In the genomic region with DNA sequence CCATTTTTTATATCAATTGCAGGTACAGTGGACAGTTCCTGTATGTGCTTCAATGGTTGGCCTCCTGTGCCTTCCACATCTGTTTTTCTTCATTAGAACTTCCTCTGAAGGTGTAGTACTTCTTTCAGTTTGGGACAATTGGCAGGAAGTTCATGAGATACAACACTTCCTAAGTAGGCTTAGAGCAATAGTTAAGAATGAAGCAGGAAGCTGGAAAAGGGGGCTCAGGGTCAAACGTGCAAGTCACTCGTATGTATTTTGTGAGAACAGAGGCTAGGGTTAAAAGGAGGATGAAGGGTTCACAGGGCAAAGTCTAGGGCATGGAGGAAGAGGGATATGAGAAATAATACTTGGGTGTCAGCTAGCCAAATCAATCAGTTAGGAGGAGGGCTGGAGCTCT, we compare ENCODE assay signal across 17 mouse cellular contexts.
"Had no signal": no experiment of that assay in that cellular context is flagged by ENCODE, and none has a peak within 500 bp of the region (broad histone marks: within the 10 kb centered on the region; RNA-seq: fewer than 3 reads in every experiment).

No protein-coding gene starts in this region.

- H3K4me1 ChIP-seq: limb, embryonic 13.5 days; midbrain, embryonic 10.5 days; neural tube, embryonic 15.5 days had no signal

- H3K9ac ChIP-seq: limb, embryonic 13.5 days; liver, embryonic 14.5 days; lung, embryonic 14.5 days; neural tube, embryonic 15.5 days had no signal

- DNase-seq: kidney, postnatal 4 days; left cerebral cortex, postnatal 4 days; lung, embryonic 14.5 days; lung, postnatal 10 days; lung, postnatal 4 days; midbrain, embryonic 14.5 days; right cerebral cortex, adult 18-20 months; right cerebral cortex, postnatal 25 days; thymus, adult 18-20 months; thymus, postnatal 14 days had no signal

- H3K27ac ChIP-seq: kidney, postnatal 0 days; layer of hippocampus, adult 2 months; limb, embryonic 13.5 days; liver, embryonic 14.5 days; midbrain, embryonic 10.5 days; neural tube, embryonic 15.5 days had no signal

- H3K9me3 ChIP-seq: limb, embryonic 13.5 days; midbrain, embryonic 10.5 days; neural tube, embryonic 15.5 days had no signal

- H3K27me3 ChIP-seq: limb, embryonic 13.5 days; neural tube, embryonic 15.5 days had no signal

- H3K4me3 ChIP-seq: layer of hippocampus, adult 2 months; limb, embryonic 13.5 days; midbrain, embryonic 10.5 days; myocyte; neural tube, embryonic 15.5 days had no signal

- H3K36me3 ChIP-seq: limb, embryonic 13.5 days; midbrain, embryonic 10.5 days; neural tube, embryonic 15.5 days had no signal

- H3K4me2 ChIP-seq: limb, embryonic 13.5 days; lung, embryonic 14.5 days; neural tube, embryonic 15.5 days had no signal
